Mouse (Mus musculus): Measurements from ENCODE around the gene Galnt18. TPM values are rescaled to one million over a fixed set of nuclear protein-coding genes. Genes with fewer than 3 reads are reported as not detected.
A peak's percentile ranks its signal among the peaks of the same experiment; 100 is the strongest.

The Galnt18 gene
- 10 to 100 TPM; 11.2 to 12.5 TPM for total RNA-seq (2021)
- long read RNA-seq, experiment 1, transcript Galnt18-202 (11 exons, 2,530 nt) = major isoform, 22 of 61 reads
- long read RNA-seq, experiment 1, partial matches to known transcripts = 38 of 61 reads
- long read RNA-seq, experiment 1, other reads (novel, unspliced or antisense) = 1 of 61 reads
- long read RNA-seq, experiment 2, transcript Galnt18-202 (11 exons, 2,530 nt) = major isoform, 10 of 40 reads
- long read RNA-seq, experiment 2, partial matches to known transcripts = 1 of 40 reads
- long read RNA-seq, experiment 2, other reads (novel, unspliced or antisense) = 29 of 40 reads

DNA sequence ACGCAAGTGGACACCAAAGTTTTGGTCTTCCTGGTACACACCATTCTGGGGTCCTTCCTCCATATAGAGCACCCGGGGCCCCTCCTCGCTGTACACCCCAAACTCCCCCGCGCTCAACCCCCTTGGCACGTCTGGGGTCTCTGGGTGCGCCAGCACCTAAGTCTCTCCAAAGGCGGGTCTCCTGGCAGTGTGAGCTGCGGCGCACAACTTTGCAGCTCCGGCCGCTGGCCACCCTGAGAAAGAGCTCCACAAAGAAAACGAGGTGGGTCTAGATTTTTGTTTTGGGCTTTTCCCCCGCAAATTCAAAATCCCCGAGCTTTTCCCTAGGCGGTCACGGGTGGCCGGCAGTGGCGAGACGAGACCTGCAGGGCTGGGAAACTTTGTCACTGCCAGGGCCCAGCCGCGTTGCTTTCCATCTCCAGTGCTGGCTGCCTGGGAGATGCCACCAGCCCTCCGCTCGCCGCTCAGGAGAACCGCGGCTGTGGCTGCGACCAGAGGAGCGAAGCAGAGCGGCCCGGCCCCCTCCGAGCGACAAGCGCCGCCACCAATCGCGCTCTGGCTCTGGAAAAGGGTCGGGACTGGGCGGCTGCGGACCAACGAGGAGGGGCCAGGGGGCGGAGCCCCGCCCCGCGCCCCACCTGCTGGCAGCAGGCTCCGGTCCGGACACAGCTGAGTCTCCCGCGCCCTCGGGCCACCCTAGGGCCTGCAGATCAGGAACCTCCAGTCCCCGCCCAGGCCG, at the start of gene Galnt18:
Gene Galnt18, minus strand, starts transcription at position 474 of the 739 bp plus-strand sequence.
- peak; percentile 95 to 97 for DNase-seq

DNA sequence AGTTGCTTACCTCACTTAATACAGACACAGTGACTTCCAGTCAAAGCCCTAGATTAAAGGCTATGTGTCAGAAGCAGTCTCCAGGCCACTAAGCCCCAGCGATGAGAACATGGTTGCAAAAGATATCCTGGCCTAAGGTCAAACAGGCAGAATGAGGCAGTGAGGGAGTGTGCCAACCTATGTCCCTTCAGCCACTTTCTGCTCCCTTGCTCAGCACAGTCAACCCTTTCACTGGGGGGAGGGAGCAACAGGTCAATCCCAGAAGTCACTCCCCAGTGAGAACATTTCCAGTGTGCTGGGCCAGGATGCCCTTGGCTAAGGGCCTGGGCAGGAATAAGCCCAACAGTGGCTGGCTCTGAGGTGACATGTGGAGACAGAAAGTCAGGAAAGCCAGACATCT, 47.6 kb upstream of the Galnt18 start:
- peak; percentile 37 to 55 for DNase-seq

GRCm38 (mm10) chr7:111813093-111813492, 33.3 kb upstream of the Galnt18 start:
- peak; percentile 20 to 24 for DNase-seq

- DNase-seq = no peak
These were observed 31.3 kb upstream of the Galnt18 start for GRCm38 (mm10) chr7:111811036-111811435.

- no peak for DNase-seq
These were observed 30.0 kb upstream of the Galnt18 start for GRCm38 (mm10) chr7:111809796-111810195.

DNA sequence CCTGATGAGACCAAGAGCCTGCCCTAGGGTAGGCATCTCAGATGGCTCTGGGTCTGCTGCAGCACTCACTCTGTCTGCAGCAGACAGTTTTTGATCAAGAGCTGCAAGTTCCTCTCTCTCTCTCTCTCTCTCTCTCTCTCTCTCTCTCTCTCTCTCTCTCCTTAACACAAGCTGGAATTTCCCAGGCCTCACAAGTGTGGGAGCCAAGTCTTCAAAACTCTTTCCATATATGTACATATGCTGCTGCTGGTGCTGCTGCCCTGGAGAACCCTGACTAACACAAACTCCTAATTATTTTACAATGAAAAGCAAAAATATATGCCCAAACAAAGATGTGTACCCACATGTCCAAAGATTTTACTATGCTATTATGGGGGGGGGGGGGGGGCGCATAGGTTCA, 26.3 kb upstream of the Galnt18 start:
- DNase-seq = no peak

GRCm38 (mm10) chr7:111804646-111805045, 24.9 kb upstream of the Galnt18 start:
- no peak for DNase-seq

DNA sequence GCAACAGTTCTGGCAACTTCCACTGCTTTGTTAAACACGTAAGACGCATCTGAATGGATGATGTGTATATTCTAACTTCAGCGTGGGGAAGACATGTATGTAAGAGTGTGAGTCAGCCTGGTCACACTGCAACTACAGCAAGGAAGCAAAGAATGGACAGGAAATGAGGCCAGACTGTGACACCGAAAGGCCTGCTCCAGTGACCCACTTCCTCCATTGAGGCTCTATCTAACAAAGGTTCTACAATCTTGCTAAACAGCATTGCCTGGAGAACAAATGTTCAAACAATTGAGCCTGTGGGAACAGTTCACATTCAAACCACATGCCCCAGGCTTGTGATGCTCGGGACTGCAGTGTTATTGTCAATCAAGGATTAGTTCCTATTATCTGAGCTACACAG, 21.0 kb upstream of the Galnt18 start:
- DNase-seq = no peak

DNA sequence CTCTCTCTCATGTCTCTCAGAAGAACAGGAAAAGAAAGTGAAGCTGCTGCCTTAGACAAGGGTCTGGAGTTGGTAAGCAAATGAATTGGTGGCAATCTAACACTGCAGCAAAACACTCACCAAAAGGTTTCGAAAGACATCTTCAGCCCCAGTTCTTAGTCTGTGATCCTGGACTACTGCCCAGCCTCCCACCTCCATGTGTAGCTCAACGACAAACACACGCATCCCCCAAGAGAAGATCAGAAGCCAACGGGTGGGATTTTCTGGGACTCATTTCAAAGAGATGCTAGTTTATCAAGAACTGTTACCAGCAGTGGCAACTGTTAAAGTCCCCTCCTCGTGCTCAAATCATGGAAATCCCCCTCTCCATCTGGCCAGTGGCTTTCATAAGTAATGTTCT, 20.3 kb upstream of the Galnt18 start:
- DNase-seq = no peak

- DNase-seq = peak; percentile 60 to 86
These were observed 19.2 kb upstream of the Galnt18 start for GRCm38 (mm10) chr7:111799021-111799420.

DNA sequence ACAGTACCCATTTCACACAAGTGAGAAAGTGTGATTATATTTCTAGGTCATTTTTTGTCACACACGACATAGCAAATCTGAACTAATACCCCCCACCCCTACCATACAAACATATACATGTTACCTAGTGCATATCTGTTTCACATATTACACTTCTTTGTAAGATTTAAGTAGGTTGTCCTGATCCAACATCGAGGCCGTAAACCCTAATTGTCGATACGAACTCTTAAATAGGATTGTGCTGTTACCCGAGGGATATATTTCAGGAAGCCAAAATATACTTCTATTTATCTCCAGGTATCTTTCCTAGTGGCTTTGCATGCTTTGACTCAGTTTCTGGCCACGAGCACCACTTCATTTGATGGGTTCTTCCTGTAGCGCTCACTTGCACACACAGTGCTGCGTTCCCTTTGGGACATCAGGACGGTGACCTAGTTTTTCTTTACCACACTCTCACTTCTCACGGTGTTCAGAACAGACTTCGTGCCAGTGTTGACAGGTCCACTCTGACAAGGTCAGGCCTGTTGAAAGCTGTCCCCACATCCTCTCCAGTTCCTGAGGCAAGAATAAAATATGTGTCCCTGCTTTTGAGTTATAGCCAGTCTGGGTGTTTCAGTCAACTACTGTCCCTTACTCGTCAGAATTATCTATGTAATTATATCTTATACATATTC, 17.7 kb upstream of the Galnt18 start:
- peak; percentile 65 to 82 for DNase-seq

DNA sequence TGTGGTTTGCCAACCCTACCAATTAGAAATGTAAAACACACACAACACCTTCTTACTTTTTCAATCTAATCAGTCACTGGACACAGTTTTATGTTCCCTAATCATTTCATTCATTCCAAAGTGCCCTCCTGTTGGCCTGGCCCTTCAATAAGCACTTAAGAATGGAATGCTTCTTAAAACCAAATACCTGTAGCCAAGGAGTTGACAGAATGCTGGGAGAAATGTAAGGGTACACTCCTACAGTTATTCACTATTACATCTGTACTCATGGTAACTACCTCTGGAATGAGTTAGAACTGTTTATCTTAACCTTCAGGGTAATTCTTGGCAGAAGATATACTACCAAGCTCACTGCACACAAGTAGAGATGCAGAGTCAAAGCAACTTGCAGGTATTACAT, 15.3 kb upstream of the Galnt18 start:
- DNase-seq = no peak

DNA sequence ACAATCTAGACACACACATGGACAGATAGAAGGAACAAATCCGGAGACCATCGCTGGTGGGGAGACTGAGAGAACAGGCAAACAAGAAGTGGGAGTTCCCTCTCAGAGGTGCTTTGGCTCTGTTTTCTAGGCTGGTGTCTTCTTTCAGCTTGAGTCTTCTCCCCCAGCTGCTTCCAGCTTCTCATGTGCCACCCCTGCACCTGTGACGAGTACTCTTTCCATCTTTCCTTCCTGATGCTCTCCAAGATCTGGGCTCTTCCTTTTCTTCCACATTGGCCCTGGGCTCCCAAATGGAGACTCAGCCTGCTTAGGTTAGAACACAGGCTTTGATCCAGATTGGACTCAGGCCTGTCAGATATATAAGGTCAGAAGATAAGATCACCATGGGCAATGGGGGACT, 12.4 kb upstream of the Galnt18 start:
- no peak for DNase-seq

DNA sequence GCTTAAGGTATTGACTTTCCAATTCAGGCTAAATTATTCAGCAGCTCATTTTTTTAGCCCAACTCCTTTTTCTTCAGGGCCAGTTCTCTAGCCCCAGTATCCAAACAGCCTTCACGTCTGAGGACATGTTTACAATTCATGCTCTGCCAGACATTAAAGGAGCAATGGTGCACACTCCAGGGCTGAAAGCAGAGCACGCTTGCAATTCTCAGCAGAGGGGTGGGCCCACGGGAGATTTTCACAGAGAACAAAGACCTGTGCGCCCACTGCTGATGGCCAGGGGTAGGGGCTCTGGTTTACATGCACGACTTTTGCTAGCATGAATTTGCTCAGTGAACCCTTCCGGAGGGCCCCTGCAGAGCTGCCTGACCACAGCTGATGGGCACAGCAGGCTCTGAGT, 11.6 kb upstream of the Galnt18 start:
- DNase-seq = no peak

DNA sequence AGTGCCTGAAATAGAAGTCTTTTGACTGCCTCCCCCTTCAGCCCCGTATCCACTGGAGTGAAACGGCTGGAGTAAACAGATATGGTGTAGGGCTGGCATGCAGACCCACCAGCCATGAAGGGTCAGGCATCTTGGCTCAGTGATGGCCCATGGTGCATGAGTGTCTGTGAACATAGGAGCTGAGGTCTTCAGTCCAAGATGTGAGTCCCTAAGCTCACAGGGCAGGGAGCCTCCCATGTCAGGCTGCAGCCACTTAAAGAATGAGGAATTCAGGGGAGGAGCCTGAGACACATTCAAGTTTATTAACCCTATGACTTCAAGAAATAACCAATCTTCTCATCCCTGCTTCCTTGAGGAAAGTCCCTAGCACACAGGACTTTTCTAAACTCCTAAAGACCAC, 8.1 kb upstream of the Galnt18 start:
- DNase-seq = no peak

GRCm38 (mm10) chr7:111785478-111785877, 5.7 kb upstream of the Galnt18 start:
- no peak for DNase-seq

DNA sequence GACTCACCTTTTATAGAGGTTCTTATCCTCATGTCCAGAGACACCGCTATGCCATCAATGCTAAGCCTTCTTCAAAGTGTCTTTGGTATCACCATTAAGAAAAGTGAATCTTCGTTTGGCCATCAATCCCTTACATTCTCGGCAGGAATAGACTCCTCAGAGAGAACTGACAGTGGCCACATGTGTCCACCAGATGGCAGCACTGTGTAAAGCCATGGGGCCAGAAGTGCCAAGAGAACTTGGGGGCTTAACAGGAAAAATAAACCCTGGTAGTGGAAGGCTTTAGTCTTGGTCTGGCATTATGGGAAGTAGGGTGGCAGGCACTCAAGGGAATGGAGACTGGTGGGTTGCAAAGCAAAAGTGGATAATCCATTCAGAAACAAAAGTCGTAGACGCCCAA, 2.3 kb upstream of the Galnt18 start:
- peak; percentile 62 to 86 for DNase-seq

- DNase-seq = peak; percentile 53 to 68
These were observed 1.5 kb upstream of the Galnt18 start for GRCm38 (mm10) chr7:111781316-111781715.

DNA sequence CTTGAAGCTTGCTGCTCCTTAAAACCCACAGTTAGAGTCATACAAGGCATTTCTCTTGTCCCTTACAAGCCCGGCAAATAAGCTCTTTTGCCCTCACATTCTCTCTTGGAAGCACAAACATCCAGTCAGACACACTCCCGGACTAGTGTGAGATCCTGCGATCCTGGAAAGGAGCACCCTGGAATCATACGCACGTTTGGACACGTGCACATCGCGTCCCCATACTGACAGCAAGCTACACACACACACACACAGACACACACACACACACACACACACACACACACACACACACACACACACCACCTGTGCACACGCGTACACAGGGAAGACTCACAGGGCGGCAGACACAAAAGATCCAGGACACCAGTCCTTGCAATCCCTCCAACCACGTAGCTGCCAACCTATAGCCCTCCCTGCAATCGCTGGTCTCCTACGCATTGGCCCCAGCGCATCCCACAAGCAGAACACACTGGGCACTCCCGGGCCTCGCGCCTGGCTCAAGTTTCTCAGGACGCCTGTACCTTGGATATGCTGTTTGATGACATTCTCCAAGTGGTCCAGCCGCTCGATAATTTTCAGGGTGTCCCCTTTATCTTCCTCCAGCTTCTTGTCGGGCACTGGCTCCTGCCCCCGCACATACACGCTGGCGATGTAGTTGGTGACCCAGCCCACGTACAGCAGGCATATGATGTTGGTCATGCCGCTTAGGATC, 831 bp downstream of the Galnt18 start:
- peak; percentile 13 to 50 for DNase-seq

- peak; percentile 23 to 25 for DNase-seq
These were observed 1.6 kb downstream of the Galnt18 start for GRCm38 (mm10) chr7:111778212-111778611.

- no peak for DNase-seq
These were observed 2.6 kb downstream of the Galnt18 start for GRCm38 (mm10) chr7:111777186-111777585.

DNA sequence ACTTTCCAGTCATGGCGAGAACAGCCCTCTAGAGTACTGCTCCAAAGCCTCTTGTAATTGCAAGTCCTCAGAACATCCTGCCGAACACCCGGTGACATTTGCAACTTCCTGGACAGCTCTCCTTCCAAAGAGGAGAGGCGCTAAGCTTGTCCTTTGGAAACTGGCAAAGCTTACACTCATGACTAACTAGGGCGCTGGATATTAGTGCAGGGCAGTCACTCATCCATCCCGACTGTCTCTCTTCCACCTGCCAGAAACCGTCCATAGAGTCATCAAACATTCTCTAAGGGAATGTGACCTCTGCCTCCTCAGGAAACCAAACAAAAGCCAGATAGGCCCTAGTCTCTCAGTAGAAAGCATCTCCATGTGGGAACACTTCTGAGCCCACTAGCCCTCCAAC, 3.6 kb downstream of the Galnt18 start:
- peak; percentile 17 to 49 for DNase-seq

DNA sequence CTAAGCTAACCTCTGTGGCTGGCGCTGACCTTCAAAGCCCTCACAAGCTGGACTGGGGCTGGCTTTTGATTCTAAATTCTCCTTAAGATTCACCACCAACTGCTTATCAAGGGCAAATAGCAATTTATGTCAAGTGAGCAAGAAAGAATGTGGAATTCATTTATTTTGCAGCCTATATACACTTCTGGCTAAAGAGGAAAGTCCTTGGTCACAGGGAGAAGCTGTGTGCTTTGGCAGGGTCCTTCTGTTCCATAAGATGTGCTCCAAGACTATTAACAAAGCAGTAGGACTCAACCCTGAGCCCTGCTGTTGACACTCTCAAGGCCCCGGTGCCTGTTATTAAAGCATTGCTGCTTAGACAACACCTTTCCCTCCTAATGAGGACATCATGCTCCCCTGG, 7.4 kb downstream of the Galnt18 start:
- no peak for DNase-seq

Data from heart, adult 18-20 months (tissue).